Mouse (Mus musculus): ENCODE measurements around the gene Oaz3. TPM values are rescaled to one million over a fixed set of nuclear protein-coding genes. Genes with fewer than 3 reads are reported as not detected.
A peak's percentile ranks its signal among the peaks of the same experiment; 100 is the strongest.

The Oaz3 gene
- polyA plus RNA-seq, 1 experiment = not detected

DNA sequence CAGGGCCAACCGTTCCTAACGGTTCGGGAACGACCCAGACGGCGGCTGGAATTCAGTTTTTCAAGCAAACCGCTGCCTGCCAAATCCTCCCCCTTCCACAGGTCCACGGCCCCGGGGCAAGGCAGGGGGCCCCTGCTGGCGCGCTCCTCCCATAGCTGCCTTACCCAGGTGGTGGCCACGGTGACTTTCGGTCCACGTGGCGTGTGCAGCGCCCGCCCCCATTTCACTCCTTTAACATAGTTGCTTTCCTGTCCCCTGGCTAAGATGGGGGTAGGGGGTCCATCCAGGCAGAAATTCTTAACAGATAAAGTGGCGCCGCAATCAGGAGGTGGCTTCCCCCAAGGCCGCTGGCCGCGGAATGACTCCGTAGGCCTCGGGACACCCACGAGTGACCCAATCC, 31.2 kb downstream of the Oaz3 start:
- H3K4me3 ChIP-seq (ENCODE audit: insufficient read depth, low read length) = peak overlapping the region; percentile 75
- TF ChIP-seq CTCF (IDR thresholded peaks at IDR 0.05; ENCODE audit: low read depth, low read length) (no peak), POLR2A (IDR thresholded peaks at IDR 0.05; ENCODE audit: borderline replicate concordance, low read depth, low read length) (no peak)
- H3K27ac ChIP-seq (ENCODE audit: insufficient read depth, low read depth, low read length) = peak overlapping the region; percentile 21
- peaks cover 3% of the 10 kb centered on the region; the same call in 1 of the 2 replicates for H3K4me1 ChIP-seq (ENCODE audit: control insufficient read depth, insufficient read depth, low read length)

DNA sequence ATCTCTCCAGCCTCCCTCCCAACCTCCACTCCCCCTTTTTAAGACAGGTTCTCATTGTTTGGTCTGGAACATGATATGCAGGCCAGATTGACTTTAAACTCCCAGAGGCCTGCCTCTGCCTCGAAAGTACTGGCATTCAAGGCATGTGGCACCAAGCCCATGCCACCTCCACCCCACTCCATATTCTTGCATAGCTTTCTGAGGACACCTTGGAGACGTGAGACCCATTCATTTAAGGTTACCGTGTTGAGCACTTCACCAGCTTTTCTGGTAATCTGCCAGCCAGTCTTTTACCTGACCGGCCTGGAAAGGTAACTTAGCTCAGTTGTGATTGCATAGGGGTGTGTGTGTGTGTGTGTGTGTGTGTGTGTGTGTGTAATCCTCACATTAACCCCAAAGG, 38.2 kb downstream of the Oaz3 start:
- Histone ChIP-seq H3K27ac (ENCODE audit: insufficient read depth, low read depth, low read length) (no peak overlapping the region), H3K4me3 (ENCODE audit: insufficient read depth, low read length) (no peak overlapping the region), H3K4me1 (ENCODE audit: control insufficient read depth, insufficient read depth, low read length) (no peaks in the 10 kb centered on the region)
- TF ChIP-seq POLR2A (IDR thresholded peaks at IDR 0.05; ENCODE audit: borderline replicate concordance, low read depth, low read length) = no peak
- no peak for TF ChIP-seq CTCF (IDR thresholded peaks at IDR 0.05; ENCODE audit: low read depth, low read length)

- Histone ChIP-seq H3K4me1 (ENCODE audit: control insufficient read depth, insufficient read depth, low read length) (no peaks in the 10 kb centered on the region), H3K27ac (ENCODE audit: insufficient read depth, low read depth, low read length) (no peak overlapping the region), H3K4me3 (ENCODE audit: insufficient read depth, low read length) (no peak overlapping the region)
- TF ChIP-seq POLR2A (IDR thresholded peaks at IDR 0.05; ENCODE audit: borderline replicate concordance, low read depth, low read length) (no peak), CTCF (IDR thresholded peaks at IDR 0.05; ENCODE audit: low read depth, low read length) (no peak)
Measured at GRCm38 (mm10) chr3:94404366-94405054, 39.2 kb downstream of the Oaz3 start.

DNA sequence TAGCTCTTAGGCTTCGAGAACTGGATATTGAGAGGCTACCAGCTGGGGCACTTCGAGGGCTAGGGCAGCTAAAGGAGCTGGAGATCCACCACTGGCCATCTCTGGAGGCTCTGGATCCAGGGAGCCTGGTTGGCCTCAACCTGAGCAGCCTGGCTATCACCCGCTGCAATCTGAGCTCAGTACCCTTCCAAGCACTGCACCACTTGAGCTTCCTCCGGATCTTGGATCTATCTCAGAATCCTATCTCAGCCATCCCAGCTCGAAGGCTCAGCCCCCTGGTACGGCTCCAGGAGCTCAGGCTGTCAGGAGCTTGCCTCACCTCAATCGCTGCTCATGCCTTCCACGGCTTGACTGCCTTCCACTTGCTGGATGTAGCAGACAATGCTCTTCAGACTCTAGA, 41.3 kb downstream of the Oaz3 start:
- TF ChIP-seq CTCF (IDR thresholded peaks at IDR 0.05; ENCODE audit: low read depth, low read length) (no peak), POLR2A (IDR thresholded peaks at IDR 0.05; ENCODE audit: borderline replicate concordance, low read depth, low read length) (no peak)
- no peak overlapping the region for H3K27ac ChIP-seq (ENCODE audit: insufficient read depth, low read depth, low read length)
- H3K4me3 ChIP-seq (ENCODE audit: insufficient read depth, low read length) = no peak overlapping the region
- H3K4me1 ChIP-seq (ENCODE audit: control insufficient read depth, insufficient read depth, low read length) = no peaks in the 10 kb centered on the region

DNA sequence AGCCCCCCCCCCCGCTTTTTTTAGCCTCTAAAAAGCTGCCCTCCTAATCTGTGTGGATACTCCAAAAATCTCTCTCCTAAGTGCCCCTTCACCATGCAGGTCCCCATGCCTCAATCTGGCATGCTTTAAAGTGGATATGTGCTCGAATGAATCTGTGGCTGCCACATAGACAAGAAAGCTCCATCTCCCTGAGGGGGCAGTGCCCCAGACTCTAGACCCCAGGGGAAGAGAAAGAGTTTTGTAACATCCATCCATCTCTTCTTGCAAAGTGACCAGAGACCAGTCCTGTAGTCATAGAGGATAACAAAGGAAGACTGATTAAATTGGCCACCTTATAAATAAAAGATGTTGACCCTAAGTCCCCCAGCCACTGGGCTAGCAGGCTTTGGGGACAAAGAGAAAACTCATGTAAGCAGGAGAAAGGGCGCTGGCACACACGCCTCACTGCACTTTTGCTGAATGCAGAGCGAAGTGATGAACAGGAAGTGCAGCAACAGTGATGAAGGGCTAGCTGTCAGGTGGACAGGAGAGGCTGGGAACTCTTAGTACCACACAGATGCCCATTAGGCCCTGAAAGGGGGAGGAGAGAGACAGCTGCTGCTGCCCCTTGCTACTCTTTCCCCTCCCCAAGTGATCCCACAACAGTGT, 43.9 kb downstream of the Oaz3 start:
- TF ChIP-seq CTCF (IDR thresholded peaks at IDR 0.05; ENCODE audit: low read depth, low read length) (no peak), POLR2A (IDR thresholded peaks at IDR 0.05; ENCODE audit: borderline replicate concordance, low read depth, low read length) (no peak)
- Histone ChIP-seq H3K27ac (ENCODE audit: insufficient read depth, low read depth, low read length) (no peak overlapping the region), H3K4me3 (ENCODE audit: insufficient read depth, low read length) (no peak overlapping the region), H3K4me1 (ENCODE audit: control insufficient read depth, insufficient read depth, low read length) (no peaks in the 10 kb centered on the region)

DNA sequence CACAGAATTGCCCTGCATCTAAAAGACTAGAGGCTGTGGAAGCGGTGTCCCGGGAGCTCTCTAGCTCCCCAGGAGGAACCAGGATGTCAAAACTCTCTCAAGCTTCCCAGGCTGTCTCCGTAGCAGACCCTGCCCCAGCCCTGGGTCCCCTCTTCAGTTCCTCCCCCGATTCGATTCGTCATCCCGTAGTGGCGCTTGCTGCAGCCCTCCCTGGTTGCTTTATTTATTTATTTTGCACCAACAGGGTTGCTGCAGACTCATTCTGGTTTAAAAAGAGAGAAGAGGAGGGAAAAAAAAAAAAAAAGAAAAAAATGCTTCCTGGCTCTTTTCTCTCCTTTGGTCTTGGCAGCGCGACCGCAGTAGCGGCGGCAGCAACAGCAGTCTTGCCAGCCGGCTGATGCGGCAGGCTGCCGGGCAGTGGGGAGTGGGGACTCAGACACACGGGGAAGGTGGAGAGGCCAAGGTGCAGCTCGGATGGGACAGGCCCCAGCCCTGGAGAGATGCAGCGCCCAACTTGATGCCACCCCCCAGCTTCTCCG, 44.7 kb downstream of the Oaz3 start:
- TF ChIP-seq POLR2A (IDR thresholded peaks at IDR 0.05; ENCODE audit: borderline replicate concordance, low read depth, low read length) = no peak
- TF ChIP-seq CTCF (IDR thresholded peaks at IDR 0.05; ENCODE audit: low read depth, low read length) = no peak
- Histone ChIP-seq H3K27ac (ENCODE audit: insufficient read depth, low read depth, low read length) (no peak overlapping the region), H3K4me1 (ENCODE audit: control insufficient read depth, insufficient read depth, low read length) (no peaks in the 10 kb centered on the region), H3K4me3 (ENCODE audit: insufficient read depth, low read length) (peak overlapping the region; percentile 3; the same call in 1 of the 2 replicates)

GRCm38 (mm10) chr3:94398217-94398616, 45.5 kb downstream of the Oaz3 start, which contains the start of gene Lingo4:
Gene Lingo4, plus strand, starts transcription at chr3:94398517.
- no peak for TF ChIP-seq POLR2A (IDR thresholded peaks at IDR 0.05; ENCODE audit: borderline replicate concordance, low read depth, low read length)
- no peak for TF ChIP-seq CTCF (IDR thresholded peaks at IDR 0.05; ENCODE audit: low read depth, low read length)
- Histone ChIP-seq H3K27ac (ENCODE audit: insufficient read depth, low read depth, low read length) (no peak within 1 kb of the TSS), H3K4me3 (ENCODE audit: insufficient read depth, low read length) (peak within 1 kb of the TSS; percentile 3; the same call in 1 of the 2 replicates), H3K4me1 (ENCODE audit: control insufficient read depth, insufficient read depth, low read length) (no peaks in the 10 kb centered on the region)

GRCm38 (mm10) chr3:94396851-94397250, 46.9 kb downstream of the Oaz3 start:
- no peak overlapping the region for H3K4me3 ChIP-seq (ENCODE audit: insufficient read depth, low read length)
- TF ChIP-seq POLR2A (IDR thresholded peaks at IDR 0.05; ENCODE audit: borderline replicate concordance, low read depth, low read length) (no peak), CTCF (IDR thresholded peaks at IDR 0.05; ENCODE audit: low read depth, low read length) (no peak)

DNA sequence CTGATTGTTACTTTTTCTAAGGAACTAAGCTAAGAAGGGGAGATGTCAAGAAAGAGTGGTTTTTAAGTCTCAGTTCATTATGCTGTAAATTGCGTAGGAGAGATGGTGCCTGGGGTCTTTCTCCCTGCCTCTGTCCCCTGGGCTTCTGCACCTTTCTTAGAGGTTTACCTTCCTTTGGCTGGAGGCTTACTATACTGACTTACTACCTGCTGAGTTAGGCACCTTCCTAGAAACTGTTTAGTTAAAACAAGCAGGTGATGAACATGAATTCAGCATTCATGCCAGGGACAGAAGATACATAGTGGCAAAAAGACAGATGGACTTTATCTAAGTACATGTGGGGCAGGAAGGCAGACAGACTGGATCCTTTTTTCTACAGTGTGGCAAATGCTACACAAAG, 47.4 kb downstream of the Oaz3 start:
- no peaks in the 10 kb centered on the region for H3K4me1 ChIP-seq (ENCODE audit: control insufficient read depth, insufficient read depth, low read length)
- TF ChIP-seq CTCF (IDR thresholded peaks at IDR 0.05; ENCODE audit: low read depth, low read length) = no peak
- no peak for TF ChIP-seq POLR2A (IDR thresholded peaks at IDR 0.05; ENCODE audit: borderline replicate concordance, low read depth, low read length)
- H3K27ac ChIP-seq (ENCODE audit: insufficient read depth, low read depth, low read length) = no peak overlapping the region
- no peak overlapping the region for H3K4me3 ChIP-seq (ENCODE audit: insufficient read depth, low read length)

More at GRCm38 (mm10) chr3:94396851-94397250, 46.9 kb downstream of the Oaz3 start:
- H3K27ac ChIP-seq (ENCODE audit: insufficient read depth, low read depth, low read length) = no peak overlapping the region
- no peaks in the 10 kb centered on the region for H3K4me1 ChIP-seq (ENCODE audit: control insufficient read depth, insufficient read depth, low read length)

DNA sequence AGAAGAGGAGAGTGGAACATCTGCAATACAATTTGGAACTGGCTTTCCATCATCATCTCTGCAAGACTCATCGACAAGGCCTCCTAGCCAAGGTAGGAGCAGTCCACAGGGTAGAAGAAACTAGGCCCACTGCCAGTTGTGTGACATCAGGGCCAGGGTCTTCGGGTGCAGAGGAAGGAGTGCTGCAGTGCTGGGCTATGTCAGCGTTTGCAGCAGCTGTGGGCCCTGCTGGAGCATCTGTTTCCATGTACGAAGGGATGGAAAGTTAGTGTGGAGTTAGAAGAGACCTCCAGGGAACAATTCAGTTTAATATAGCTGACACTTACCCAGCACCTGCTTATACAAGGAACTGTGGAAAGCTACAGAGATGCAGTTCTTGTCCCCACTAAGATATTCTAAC, 50.7 kb downstream of the Oaz3 start:
- H3K4me1 ChIP-seq (ENCODE audit: control insufficient read depth, insufficient read depth, low read length) = no peaks in the 10 kb centered on the region
- no peak overlapping the region for H3K4me3 ChIP-seq (ENCODE audit: insufficient read depth, low read length)
- TF ChIP-seq CTCF (IDR thresholded peaks at IDR 0.05; ENCODE audit: low read depth, low read length) (no peak), POLR2A (IDR thresholded peaks at IDR 0.05; ENCODE audit: borderline replicate concordance, low read depth, low read length) (no peak)
- no peak overlapping the region for H3K27ac ChIP-seq (ENCODE audit: insufficient read depth, low read depth, low read length)

Measured in bone marrow macrophage, adult 2 months (primary cell).